Mouse (Mus musculus) myocyte (in vitro differentiated cells): Measurements from ENCODE around the gene Efr3b. TPM values are rescaled to one million over a fixed set of nuclear protein-coding genes. Genes with fewer than 3 reads are reported as not detected.

Experiments used
- H3K27me3 ChIP-seq: one replicate; pipeline ENCODE4 v1.6.1; 2011; ENCODE audit not compliant: control insufficient read depth, insufficient read depth, insufficient read length
- H3K36me3 ChIP-seq: one replicate; pipeline ENCODE4 v1.6.1; 2011; ENCODE audit not compliant: control insufficient read depth, insufficient read depth
- H3K4me2 ChIP-seq: one replicate; pipeline ENCODE4 v1.6.1; 2011; ENCODE audit warnings: low read depth, control low read depth
- H3K4me3 ChIP-seq: one replicate; pipeline ENCODE4 v1.5.1; 2011; ENCODE audit warnings: mild to moderate bottlenecking, control low read depth, moderate library complexity
- H3K79me2 ChIP-seq: one replicate; pipeline ENCODE4 v1.6.1; 2011; ENCODE audit not compliant: control insufficient read depth, insufficient read depth
- H3ac ChIP-seq: one replicate; pipeline ENCODE4 v1.6.1; 2011; ENCODE audit not compliant: control insufficient read depth, insufficient read length
- CEBPB ChIP-seq: IDR thresholded peaks from 2 replicates; pipeline ENCODE4 v1.6.1; 2011; ENCODE audit warnings: mild to moderate bottlenecking, moderate library complexity; ENCODE audit not compliant: poor library complexity, insufficient read depth, severe bottlenecking
- E2F4 ChIP-seq: IDR thresholded peaks from one replicate; pipeline ENCODE4 v1.6.1; 2011; ENCODE audit warnings: mild to moderate bottlenecking, control low read depth, moderate library complexity; ENCODE audit not compliant: insufficient read depth
- MAX ChIP-seq: IDR thresholded peaks from one replicate; pipeline ENCODE4 v1.6.1; 2011; ENCODE audit warnings: low read depth, mild to moderate bottlenecking, control low read depth
- MYOD1 ChIP-seq, 3 experiments: IDR thresholded peaks; one replicate each; pipeline ENCODE4 v1.6.1; 2011; ENCODE audit warnings: control low read depth in 2 of 3, low read depth in 2 of 3, mild to moderate bottlenecking in 2 of 3, moderate library complexity in 1 of 3; ENCODE audit not compliant: insufficient read length in 2 of 3, control insufficient read depth in 1 of 3
- MYOG ChIP-seq, 3 experiments: IDR thresholded peaks; one replicate each; pipeline ENCODE4 v1.6.1; 2011; ENCODE audit warnings: control low read depth in 2 of 3, low read depth in 2 of 3, mild to moderate bottlenecking in 2 of 3; ENCODE audit not compliant: insufficient read length in 2 of 3, control insufficient read depth in 1 of 3, insufficient read depth in 1 of 3
- POLR2A ChIP-seq: IDR thresholded peaks from one replicate; pipeline ENCODE4 v1.6.1; 2011; ENCODE audit warnings: low read depth, mild to moderate bottlenecking, control low read depth, moderate library complexity; ENCODE audit not compliant: insufficient read length
- POLR2AphosphoS2 ChIP-seq: IDR thresholded peaks from one replicate; pipeline ENCODE4 v1.6.1; 2011; ENCODE audit warnings: low read depth, control low read depth; ENCODE audit not compliant: insufficient read length
- REST ChIP-seq: IDR thresholded peaks from one replicate; pipeline ENCODE4 v1.6.1; 2011; ENCODE audit warnings: mild to moderate bottlenecking, control low read depth, moderate library complexity; ENCODE audit not compliant: insufficient read depth, insufficient read length
- SRF ChIP-seq: IDR thresholded peaks from one replicate; pipeline ENCODE4 v1.6.1; 2011; ENCODE audit warnings: low read depth; ENCODE audit not compliant: control insufficient read depth, insufficient read length
- TCF12 ChIP-seq: IDR thresholded peaks from one replicate; pipeline ENCODE4 v1.6.1; 2011; ENCODE audit warnings: mild to moderate bottlenecking, control low read depth; ENCODE audit not compliant: poor library complexity, insufficient read depth, severe bottlenecking
- TCF3 ChIP-seq: IDR thresholded peaks from one replicate; pipeline ENCODE4 v1.6.1; 2011; ENCODE audit warnings: low read depth, control low read depth; ENCODE audit not compliant: insufficient read length
- USF1 ChIP-seq: IDR thresholded peaks from one replicate; pipeline ENCODE4 v1.6.1; 2011; ENCODE audit warnings: low read depth, mild to moderate bottlenecking, control low read depth, moderate library complexity
- polyA plus RNA-seq: library from polyadenylated mRNA; unstranded; fragments of >200 nt; fragmentation: generic; extraction: Trizol; gene quantifications from one replicate; pipeline ENCODE4 v1.2.1, GENCODE M21; 2012; ENCODE audit warnings: missing spikeins

Gene Efr3b
- polyA plus RNA-seq, 1 experiment, result 0.02 TPM

- H3K4me2 ChIP-seq, result peak overlapping the region; percentile 92
- no peak overlapping the region for H3K4me3 ChIP-seq
- H3K27me3 ChIP-seq, result peaks cover 20% of the 10 kb centered on the region
- H3K36me3 ChIP-seq, result no peaks in the 10 kb centered on the region
- no peaks in the 10 kb centered on the region for H3K79me2 ChIP-seq
- no peak overlapping the region for H3ac ChIP-seq
- TF ChIP-seq POLR2AphosphoS2 (no peak), MYOD1 (IDR thresholded peaks at IDR 0.05; ENCODE audit: control insufficient read depth in 1 of 3, insufficient read length in 2 of 3, low read depth in 2 of 3) (no peak), TCF12 (no peak), MYOG (IDR thresholded peaks at IDR 0.05; ENCODE audit: control insufficient read depth in 1 of 3, insufficient read depth in 1 of 3, insufficient read length in 2 of 3, low read depth in 2 of 3) (no peak), CEBPB (no peak), MAX (no peak)
Measured at GRCm38 (mm10) chr12:4039046-4039445, 331 bp upstream of the Efr3b start.

- no peaks in the 10 kb centered on the region for H3K36me3 ChIP-seq
- H3K27me3 ChIP-seq, result peaks cover 20% of the 10 kb centered on the region
- H3K4me2 ChIP-seq, result no peak overlapping the region
- no peaks in the 10 kb centered on the region for H3K79me2 ChIP-seq
- no peak overlapping the region for H3K4me3 ChIP-seq
- no peak overlapping the region for H3ac ChIP-seq
- TF ChIP-seq MAX, result no peak
- no peak for TF ChIP-seq POLR2AphosphoS2
- TF ChIP-seq USF1, result no peak
- no peak for TF ChIP-seq MYOG (IDR thresholded peaks at IDR 0.05; ENCODE audit: control insufficient read depth in 1 of 3, insufficient read depth in 1 of 3, insufficient read length in 2 of 3, low read depth in 2 of 3)
- no peak for TF ChIP-seq E2F4
- no peak for TF ChIP-seq TCF3
- no peak for TF ChIP-seq MYOD1 (IDR thresholded peaks at IDR 0.05; ENCODE audit: control insufficient read depth in 1 of 3, insufficient read length in 2 of 3, low read depth in 2 of 3)
- TF ChIP-seq TCF12, result no peak
- TF ChIP-seq CEBPB, result no peak
- no peak for TF ChIP-seq REST
- no peak for TF ChIP-seq SRF
- no peak for TF ChIP-seq POLR2A
Measured at GRCm38 (mm10) chr12:4037511-4037910, 1.2 kb downstream of the Efr3b start.

GRCm38 (mm10) chr12:4036157-4036556, 2.6 kb downstream of the Efr3b start:
- TF ChIP-seq CEBPB, result no peak
- TF ChIP-seq MYOG (IDR thresholded peaks at IDR 0.05; ENCODE audit: control insufficient read depth in 1 of 3, insufficient read depth in 1 of 3, insufficient read length in 2 of 3, low read depth in 2 of 3), result no peak
- no peak for TF ChIP-seq MYOD1 (IDR thresholded peaks at IDR 0.05; ENCODE audit: control insufficient read depth in 1 of 3, insufficient read length in 2 of 3, low read depth in 2 of 3)
- no peak for TF ChIP-seq MAX
- TF ChIP-seq POLR2A, result no peak
- no peak for TF ChIP-seq E2F4
- TF ChIP-seq TCF12, result no peak
- TF ChIP-seq REST, result no peak
- TF ChIP-seq POLR2AphosphoS2, result no peak
- Histone ChIP-seq H3K4me2 (no peak overlapping the region), H3ac (no peak overlapping the region), H3K27me3 (peaks cover 20% of the 10 kb centered on the region), H3K36me3 (no peaks in the 10 kb centered on the region), H3K79me2 (no peaks in the 10 kb centered on the region), H3K4me3 (no peak overlapping the region)

GRCm38 (mm10) chr12:4029064-4029463, 9.7 kb downstream of the Efr3b start:
- no peak for TF ChIP-seq MYOD1 (IDR thresholded peaks at IDR 0.05; ENCODE audit: control insufficient read depth in 1 of 3, insufficient read length in 2 of 3, low read depth in 2 of 3)
- TF ChIP-seq MAX, result no peak
- H3K27me3 ChIP-seq, result peaks cover 4% of the 10 kb centered on the region
- H3ac ChIP-seq, result no peak overlapping the region
- no peaks in the 10 kb centered on the region for H3K79me2 ChIP-seq
- H3K36me3 ChIP-seq, result no peaks in the 10 kb centered on the region
- no peak overlapping the region for H3K4me2 ChIP-seq
- no peak overlapping the region for H3K4me3 ChIP-seq

GRCm38 (mm10) chr12:4028516-4028915, 10.2 kb downstream of the Efr3b start:
- Histone ChIP-seq H3K36me3 (no peaks in the 10 kb centered on the region), H3K27me3 (peaks cover 4% of the 10 kb centered on the region), H3K79me2 (no peaks in the 10 kb centered on the region), H3K4me3 (no peak overlapping the region), H3ac (no peak overlapping the region), H3K4me2 (no peak overlapping the region)
- TF ChIP-seq MAX (no peak), MYOD1 (IDR thresholded peaks at IDR 0.05; ENCODE audit: control insufficient read depth in 1 of 3, insufficient read length in 2 of 3, low read depth in 2 of 3) (no peak), TCF12 (no peak), E2F4 (no peak), MYOG (IDR thresholded peaks at IDR 0.05; ENCODE audit: control insufficient read depth in 1 of 3, insufficient read depth in 1 of 3, insufficient read length in 2 of 3, low read depth in 2 of 3) (no peak), POLR2AphosphoS2 (no peak)
